18 mouse cellular contexts compared by ENCODE assay signal in the genomic region with DNA sequence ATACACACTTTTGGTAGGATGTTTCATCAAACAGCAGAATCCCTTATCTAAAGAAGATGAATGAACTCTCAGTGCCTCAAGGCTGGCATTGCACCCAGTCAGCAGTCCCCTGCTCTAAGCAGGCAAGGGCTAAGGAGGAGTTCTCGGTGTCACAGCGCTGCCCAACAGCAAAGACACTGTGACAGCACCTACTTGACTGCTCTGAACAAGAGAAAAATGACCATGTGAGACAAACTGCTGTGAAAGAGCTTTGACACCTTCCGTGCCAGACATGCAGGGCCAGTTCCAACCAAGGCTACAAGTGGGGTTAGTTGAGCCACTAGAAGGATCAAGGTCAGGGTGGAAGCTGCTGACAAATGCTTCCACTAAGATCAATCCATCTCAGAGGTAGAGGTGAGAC.
"Had no signal": no experiment of that assay in that cellular context is flagged by ENCODE, and none has a peak within 500 bp of the region (broad histone marks: within the 10 kb centered on the region; RNA-seq: fewer than 3 reads in every experiment).

No protein-coding gene starts in this region.

- H3K27me3 ChIP-seq: limb, embryonic 13.5 days; liver, embryonic 13.5 days; midbrain, embryonic 12.5 days; midbrain, embryonic 15.5 days; neural tube, embryonic 13.5 days; stomach, embryonic 15.5 days had no signal

- H3K4me3 ChIP-seq: limb, embryonic 10.5 days; limb, embryonic 13.5 days; liver, embryonic 13.5 days; midbrain, embryonic 12.5 days; midbrain, embryonic 15.5 days; myocyte; neural tube, embryonic 13.5 days; stomach, embryonic 15.5 days had no signal

- H3K9me3 ChIP-seq: limb, embryonic 10.5 days; limb, embryonic 13.5 days; liver, embryonic 13.5 days; midbrain, embryonic 12.5 days; midbrain, embryonic 15.5 days; neural tube, embryonic 13.5 days; stomach, embryonic 15.5 days had no signal

- DNase-seq: kidney, adult 2 months; kidney, postnatal 25 days; liver; liver, embryonic 13.5 days; lung, embryonic 14.5 days; retina, postnatal 1 day; right cerebral cortex, postnatal 25 days had no signal

- ATAC-seq: intestine, postnatal 0 days; lung, postnatal 0 days; midbrain, embryonic 15.5 days had no signal

- H3K4me2 ChIP-seq: limb, embryonic 13.5 days; liver, embryonic 13.5 days; lung, embryonic 14.5 days; midbrain, embryonic 12.5 days; midbrain, embryonic 15.5 days; neural tube, embryonic 13.5 days; stomach, embryonic 15.5 days had no signal

- H3K27ac ChIP-seq: kidney, postnatal 0 days; limb, embryonic 10.5 days; limb, embryonic 13.5 days; liver, embryonic 13.5 days; macrophage; midbrain, embryonic 12.5 days; midbrain, embryonic 15.5 days; neural tube, embryonic 13.5 days; stomach, embryonic 15.5 days had no signal

- H3K9ac ChIP-seq: limb, embryonic 13.5 days; liver, embryonic 13.5 days; lung, embryonic 14.5 days; midbrain, embryonic 12.5 days; midbrain, embryonic 15.5 days; neural tube, embryonic 13.5 days; stomach, embryonic 15.5 days had no signal

- H3K4me1 ChIP-seq: limb, embryonic 10.5 days; limb, embryonic 13.5 days; liver, embryonic 13.5 days; midbrain, embryonic 12.5 days; midbrain, embryonic 15.5 days; neural tube, embryonic 13.5 days; stomach, embryonic 15.5 days had no signal
